Mouse (Mus musculus) gastrocnemius, adult 2 months (tissue): ENCODE data around the gene Ddx19b. TPM values are rescaled to one million over a fixed set of nuclear protein-coding genes. Genes with fewer than 3 reads are reported as not detected.

Experiments
- DNase-seq: peaks from one replicate; pipeline ENCODE4 v3.0.0; 2022
- H3K27ac ChIP-seq: fragments of 200-600 bp; 2 replicates; pipeline ENCODE4 v1.8.1; 2022; ENCODE audit warnings: mild to moderate bottlenecking
- H3K4me3 ChIP-seq: fragments of 200-600 bp; 2 replicates; pipeline ENCODE4 v1.8.1; 2022; ENCODE audit warnings: mild to moderate bottlenecking, moderate library complexity
- CTCF ChIP-seq: fragments of 200-600 bp; IDR thresholded peaks from 2 replicates; pipeline ENCODE4 v1.8.1; 2022; ENCODE audit warnings: antibody characterized with exemption, mild to moderate bottlenecking, moderate library complexity
- intact Hi-C: fragments of 180-260 bp; cut with DNase I; formaldehyde crosslinking; loops from one replicate; pipeline ENCODE4 v1.15.1; 2025
- total RNA-seq, 2 experiments: library from RNA; stranded (reverse); gene quantifications; 2 replicates each; pipeline ENCODE4 v1.2.3; 2021

The Ddx19b gene
- total RNA-seq, 2 experiments from 2014 or later, result 11.4 to 13.0 TPM

GRCm38 (mm10) chr8:111055661-111056060 lies 24.1 kb upstream of the Ddx19b start:
- intact Hi-C loops, result loop anchor here (5.0 kb wide), 1 partner anchor 37 kb away; the partner anchor contains the start of genes Clec18a and Pdpr
- TF ChIP-seq CTCF, result no peak
- Histone ChIP-seq H3K27ac (no peak overlapping the region), H3K4me3 (peak overlapping the region; percentile 84; the same call in 1 of the 2 replicates)
- no peak for DNase-seq

DNA sequence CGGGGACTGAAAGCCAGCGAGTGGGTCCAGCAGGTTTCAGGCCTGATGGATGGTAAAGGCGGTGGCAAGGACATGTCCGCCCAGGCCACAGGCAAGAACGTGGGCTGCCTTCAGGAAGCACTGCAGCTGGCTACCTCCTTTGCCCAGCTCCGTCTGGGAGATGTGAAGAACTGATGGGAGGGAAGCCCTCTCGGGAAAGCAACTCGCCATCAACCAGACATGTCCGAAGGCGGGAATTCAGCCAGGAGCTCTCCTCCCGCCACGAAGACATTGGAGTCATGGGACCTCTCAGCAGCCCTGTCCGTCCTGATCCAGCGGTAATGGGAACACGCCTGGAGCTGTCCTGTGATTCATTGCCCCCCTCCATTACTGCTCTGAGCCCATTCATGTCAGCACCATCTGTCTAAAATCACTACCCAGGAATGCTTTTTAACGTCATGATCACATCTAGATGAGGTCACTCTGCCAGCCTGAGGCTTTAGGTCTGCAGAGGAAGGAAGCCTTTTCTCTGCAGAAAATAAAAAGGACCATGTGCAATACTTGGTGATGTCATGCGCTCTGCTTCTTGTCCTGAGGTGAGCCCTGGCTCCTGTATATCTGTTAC lies 23.6 kb upstream of the Ddx19b start:
- Histone ChIP-seq H3K4me3 (no peak overlapping the region), H3K27ac (no peak overlapping the region)
- DNase-seq, result no peak
- intact Hi-C loops, result loop anchor here (5.0 kb wide), 1 partner anchor 37 kb away; the partner anchor contains the start of genes Clec18a and Pdpr
- no peak for TF ChIP-seq CTCF

DNA sequence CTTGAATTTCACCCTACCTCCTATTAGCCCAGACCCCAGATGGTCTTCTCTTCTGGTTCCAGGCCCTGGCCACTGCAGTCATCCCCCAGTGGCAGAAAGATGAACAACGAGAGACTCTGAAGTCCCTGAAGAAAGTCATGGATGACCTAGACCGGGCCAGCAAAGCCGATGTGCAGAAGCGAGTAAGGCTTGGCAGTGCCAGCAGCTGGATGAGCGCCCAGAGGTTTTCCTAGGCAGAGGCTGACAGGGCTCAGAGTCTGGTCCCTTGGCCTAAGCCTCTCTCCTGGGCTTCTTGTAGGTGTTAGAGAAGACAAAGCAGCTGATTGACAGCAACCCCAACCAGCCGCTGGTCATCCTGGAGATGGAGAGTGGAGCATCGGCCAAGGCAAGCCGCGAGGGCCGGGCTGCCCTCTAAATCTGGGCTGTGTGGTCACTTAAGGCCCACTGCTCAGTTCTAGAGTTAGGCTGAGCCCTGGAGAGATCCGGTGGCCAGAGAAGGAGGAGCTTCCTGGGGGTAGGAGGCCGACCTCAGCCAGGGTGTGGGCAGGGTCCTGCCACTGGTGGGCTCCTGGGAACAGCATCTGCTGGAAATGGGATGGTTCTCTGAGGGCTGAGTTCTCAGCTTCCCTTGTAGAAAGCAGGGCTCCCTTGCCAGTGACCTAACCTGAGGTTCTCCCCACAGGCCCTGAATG lies 22.4 kb upstream of the Ddx19b start:
- Histone ChIP-seq H3K4me3 (no peak overlapping the region), H3K27ac (no peak overlapping the region)
- DNase-seq, result peak; percentile 81
- no peak for TF ChIP-seq CTCF
- intact Hi-C loops, result no loop called here

DNA sequence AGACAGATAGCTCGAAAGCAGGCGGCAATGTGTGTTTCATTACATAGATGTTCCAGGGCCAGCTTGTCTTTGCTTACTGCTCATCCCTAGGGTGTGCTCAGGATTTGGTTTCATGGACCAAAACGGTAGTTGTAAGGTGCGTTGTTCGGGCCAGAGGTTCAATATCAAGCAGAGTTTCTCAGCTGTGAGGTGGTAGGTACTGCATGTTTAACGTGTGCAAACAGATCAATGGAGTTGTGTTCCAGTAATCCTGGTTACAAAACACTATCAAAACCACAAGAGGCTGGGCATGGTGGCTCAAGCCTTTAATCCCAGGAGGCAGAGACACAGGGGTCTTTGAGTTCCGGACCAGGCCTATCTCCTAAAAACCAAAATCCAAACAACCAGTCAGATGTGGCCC lies 17.6 kb upstream of the Ddx19b start:
- no peak for DNase-seq
- no peak for TF ChIP-seq CTCF
- intact Hi-C loops, result no loop called here

GRCm38 (mm10) chr8:111048694-111049093 lies 17.1 kb upstream of the Ddx19b start:
- 0 out of 2 replicates have a peak, but pooled peaks have one; percentile 18 for TF ChIP-seq CTCF
- no peak for DNase-seq
- H3K4me3 ChIP-seq, result no peak overlapping the region
- intact Hi-C loops, result no loop called here
- H3K27ac ChIP-seq, result no peak overlapping the region

More for the DNA sequence above, 17.6 kb upstream of the Ddx19b start:
- no peak overlapping the region for H3K4me3 ChIP-seq
- H3K27ac ChIP-seq, result no peak overlapping the region

DNA sequence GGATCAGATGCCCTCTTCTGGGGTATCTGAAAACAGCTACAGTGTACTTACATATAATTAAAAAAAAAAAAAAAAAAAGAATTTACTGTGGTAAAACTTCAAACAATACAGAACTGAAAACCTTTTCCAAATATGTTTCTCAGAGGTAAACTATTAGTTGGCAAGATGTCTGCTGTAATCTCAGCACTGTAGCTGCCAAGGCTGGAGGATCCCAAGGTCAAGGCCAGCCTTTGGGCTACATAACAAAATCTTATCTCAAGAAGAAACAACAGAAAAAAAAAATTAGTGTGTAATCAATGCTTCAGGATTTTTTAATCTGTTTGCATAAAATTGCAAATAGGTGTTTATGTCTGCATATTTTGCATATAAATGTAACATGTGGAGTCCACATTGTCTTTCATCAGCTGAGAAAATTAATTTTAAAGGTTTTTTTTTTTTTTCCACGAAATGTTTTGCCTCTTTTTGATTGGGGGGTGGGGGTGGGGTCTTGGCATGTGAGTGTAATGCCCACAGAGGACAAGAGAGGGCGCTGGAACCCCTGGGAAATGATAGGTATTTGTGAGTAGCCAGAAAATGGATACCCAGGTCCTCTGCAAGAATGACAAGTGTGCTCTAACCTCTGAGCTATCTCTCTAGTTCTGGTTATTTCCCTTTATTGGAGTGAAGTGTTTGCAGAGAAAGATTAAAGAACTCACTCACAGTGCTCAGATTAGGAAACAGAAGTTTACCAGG lies 12.6 kb upstream of the Ddx19b start:
- H3K4me3 ChIP-seq, result no peak overlapping the region
- no peak overlapping the region for H3K27ac ChIP-seq
- intact Hi-C loops, result no loop called here
- peak; percentile 50 for TF ChIP-seq CTCF
- DNase-seq, result no peak

GRCm38 (mm10) chr8:111042546-111042945 lies 11.0 kb upstream of the Ddx19b start:
- no peak for DNase-seq
- no peak overlapping the region for H3K4me3 ChIP-seq
- intact Hi-C loops, result no loop called here
- TF ChIP-seq CTCF, result no peak
- H3K27ac ChIP-seq, result no peak overlapping the region

GRCm38 (mm10) chr8:111036591-111036990 lies 5.0 kb upstream of the Ddx19b start:
- intact Hi-C loops, result no loop called here
- TF ChIP-seq CTCF, result no peak
- no peak overlapping the region for H3K4me3 ChIP-seq
- H3K27ac ChIP-seq, result no peak overlapping the region
- no peak for DNase-seq

DNA sequence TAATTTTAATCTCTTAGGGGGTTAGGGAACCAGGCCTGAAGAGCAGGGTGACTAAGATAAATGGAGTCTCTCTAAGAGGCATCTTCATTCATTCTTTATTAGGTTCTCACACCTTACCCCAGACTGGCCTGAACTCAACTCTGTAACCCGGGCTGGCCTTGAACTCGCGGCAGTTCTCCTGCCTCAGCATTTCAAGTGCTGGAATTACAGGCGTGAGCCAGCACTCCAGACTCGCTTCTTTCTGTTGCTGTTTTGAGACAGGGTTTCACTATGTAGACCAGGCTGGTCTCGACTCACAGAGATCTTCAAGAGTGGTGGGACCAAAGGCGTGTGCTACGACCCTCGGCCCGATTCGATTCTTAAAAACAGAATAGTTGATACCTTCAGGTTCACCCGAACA lies 2.7 kb upstream of the Ddx19b start:
- Histone ChIP-seq H3K4me3 (peak overlapping the region; percentile 80), H3K27ac (peak overlapping the region; percentile 99)
- intact Hi-C loops, result no loop called here
- no peak for TF ChIP-seq CTCF
- peak; percentile 49 for DNase-seq

GRCm38 (mm10) chr8:111033482-111034215 lies 2.1 kb upstream of the Ddx19b start:
- Histone ChIP-seq H3K27ac (peak overlapping the region; percentile 99), H3K4me3 (peak overlapping the region; percentile 80)
- DNase-seq, result peak; percentile 98
- intact Hi-C loops, result no loop called here
- no peak for TF ChIP-seq CTCF

DNA sequence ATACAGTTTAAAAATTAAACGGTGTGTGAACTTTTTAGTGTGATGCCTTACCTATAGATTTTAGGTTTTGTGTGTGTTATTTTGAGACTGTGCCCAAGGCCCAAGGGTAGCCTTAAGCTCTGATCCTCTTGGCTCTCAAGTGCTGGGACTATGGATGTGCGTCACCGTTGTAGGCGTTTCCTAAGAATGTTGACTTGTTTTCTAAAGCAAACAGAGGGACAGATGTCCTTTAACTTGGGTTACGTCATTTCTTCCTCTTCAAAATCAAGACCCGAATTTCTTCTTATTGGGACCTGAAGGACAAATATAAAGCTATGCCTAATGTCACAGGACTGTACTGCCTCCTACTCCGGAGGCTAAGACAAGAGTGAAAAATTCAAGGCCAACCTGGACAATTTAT lies 1.4 kb upstream of the Ddx19b start, which contains the start of gene Aars:
Aars (plus strand) TSS at position 229 of the 400 bp plus-strand sequence.
- intact Hi-C loops, result no loop called here
- Histone ChIP-seq H3K27ac (peak within 1 kb of the TSS; percentile 99), H3K4me3 (peak within 1 kb of the TSS; percentile 80)
- TF ChIP-seq CTCF, result no peak
- DNase-seq, result no peak

DNA sequence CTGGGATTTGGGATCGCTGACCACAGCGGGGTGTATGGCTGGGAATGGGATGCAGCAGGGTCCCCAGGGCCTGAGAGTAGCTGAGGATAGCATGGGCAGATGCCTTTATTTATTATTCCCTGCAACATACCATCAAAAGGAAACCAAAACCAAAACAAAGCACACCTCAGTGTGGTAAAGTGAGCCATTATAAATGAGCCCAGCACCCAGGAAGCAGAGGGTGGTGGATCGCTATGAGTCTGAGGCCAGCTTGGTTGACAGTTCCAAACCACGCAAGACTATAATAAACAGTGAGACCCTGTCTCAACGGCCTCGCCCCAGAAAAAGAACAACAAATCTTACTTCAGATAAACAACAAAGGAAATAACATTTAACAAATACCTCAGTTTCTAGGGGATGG lies 1.5 kb downstream of the Ddx19b start:
- Histone ChIP-seq H3K27ac (no peak overlapping the region), H3K4me3 (no peak overlapping the region)
- no peak for TF ChIP-seq CTCF
- DNase-seq, result no peak
- intact Hi-C loops, result no loop called here
